Mouse (Mus musculus) lung, embryonic 16.5 days (tissue): ENCODE results near the gene Cygb. TPM values are rescaled to one million over a fixed set of nuclear protein-coding genes. Genes with fewer than 3 reads are reported as not detected.

Experiments used
- ATAC-seq: fragments of 200-750 bp; cut with Nextera tagmentation; 2 replicates; pipeline ENCODE4 v1.8.0; 2017; ENCODE audit warnings: low read depth, mild to moderate bottlenecking, moderate library complexity
- H3K27ac ChIP-seq: fragments of 300-500 bp; sonication (generic); 2 replicates; pipeline ENCODE4 v1.5.1; 2014; ENCODE audit warnings: mild to moderate bottlenecking, control low read depth, low read length
- H3K27me3 ChIP-seq: fragments of 300-500 bp; sonication (generic); 2 replicates; pipeline ENCODE4 v1.6.1; 2014; ENCODE audit warnings: low read depth, low read length, mixed read lengths; ENCODE audit not compliant: control insufficient read depth, insufficient read depth
- H3K36me3 ChIP-seq: fragments of 300-500 bp; sonication (generic); 2 replicates; pipeline ENCODE4 v1.6.1; 2014; ENCODE audit warnings: low read length; ENCODE audit not compliant: control insufficient read depth, insufficient read depth
- H3K4me1 ChIP-seq: fragments of 300-500 bp; sonication (generic); replicated peaks from 2 replicates; pipeline ENCODE4 v1.6.1; 2014; ENCODE audit warnings: low read length, mixed read lengths; ENCODE audit not compliant: control insufficient read depth, insufficient read depth
- H3K4me2 ChIP-seq: fragments of 300-500 bp; sonication (generic); 2 replicates; pipeline ENCODE4 v1.6.1; 2014; ENCODE audit warnings: low read depth, low read length, control low read depth
- H3K4me3 ChIP-seq: fragments of 300-500 bp; sonication (generic); 2 replicates; pipeline ENCODE4 v1.5.1; 2014; ENCODE audit warnings: mild to moderate bottlenecking, low read length, control low read depth
- H3K9ac ChIP-seq: fragments of 300-500 bp; sonication (generic); 2 replicates; pipeline ENCODE4 v1.6.1; 2014; ENCODE audit warnings: low read length, control low read depth
- H3K9me3 ChIP-seq: fragments of 300-500 bp; sonication (generic); 2 replicates; pipeline ENCODE4 v1.6.1; 2016; ENCODE audit warnings: low read length; ENCODE audit not compliant: control insufficient read depth
- WGBS: fragments of 180-500 bp; shearing (Covaris S2); extraction: QIAGEN DNeasy Blood & Tissue Kit; methylation state at CpG from one replicate; pipeline ENCODE4 v1.1.7; 2014; 5-methylcytosine and 5-hydroxymethylcytosine counted together
- polyA plus RNA-seq: library from polyadenylated mRNA; unstranded; fragments of >200 nt; fragmentation: Nextera tagmentation; extraction: Ambion mirVana; gene quantifications from 2 replicates; pipeline ENCODE4 v1.2.1, GENCODE M21; 2015

The Cygb gene
- polyA plus RNA-seq, result 13.3 TPM in 2 replicates

DNA sequence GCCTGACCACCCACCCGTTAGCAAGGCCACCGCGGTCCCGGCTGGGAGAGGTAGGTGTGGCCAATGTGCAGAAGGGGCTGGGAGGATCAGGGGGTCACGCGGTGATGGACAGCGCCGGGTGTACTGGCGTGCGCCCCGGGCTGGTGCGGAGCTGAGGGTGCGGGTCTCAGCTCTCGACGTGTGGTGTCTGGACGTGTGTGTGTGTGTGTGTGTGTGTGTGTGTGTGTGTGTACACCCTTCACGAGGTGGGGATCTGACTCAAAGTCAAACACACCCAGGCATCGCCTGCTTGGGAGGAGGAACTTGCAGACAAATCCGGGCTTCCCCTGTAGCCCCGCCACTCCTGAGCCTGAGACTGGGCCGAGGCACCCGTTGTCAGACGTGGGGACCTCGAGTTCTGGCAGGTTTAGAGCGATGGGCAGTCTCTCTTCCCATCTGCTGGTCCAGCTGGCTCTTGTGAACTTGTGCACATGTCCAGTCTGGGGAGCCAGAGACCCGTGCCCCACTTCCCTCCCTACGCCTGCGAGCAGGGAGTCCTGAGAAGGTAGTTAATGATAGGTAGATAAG, at the start of gene Cygb:
Gene Cygb, minus strand, starts transcription at position 59 of the 567 bp plus-strand sequence.
- WGBS, result 7% methylated on average over 28 of the region's 28 CpGs
- peak within 1 kb of the TSS; percentile 61 for H3K4me3 ChIP-seq
- H3K36me3 ChIP-seq, result no peaks in the 10 kb centered on the region
- H3K9ac ChIP-seq, result peak within 1 kb of the TSS; percentile 74
- peak within 1 kb of the TSS; percentile 98 for H3K4me2 ChIP-seq
- peaks cover 26% of the 10 kb centered on the region for H3K4me1 ChIP-seq
- no peak for ATAC-seq
- no peak within 1 kb of the TSS for H3K27ac ChIP-seq
- no peaks in the 10 kb centered on the region for H3K9me3 ChIP-seq
- H3K27me3 ChIP-seq, result peaks cover 31% of the 10 kb centered on the region

DNA sequence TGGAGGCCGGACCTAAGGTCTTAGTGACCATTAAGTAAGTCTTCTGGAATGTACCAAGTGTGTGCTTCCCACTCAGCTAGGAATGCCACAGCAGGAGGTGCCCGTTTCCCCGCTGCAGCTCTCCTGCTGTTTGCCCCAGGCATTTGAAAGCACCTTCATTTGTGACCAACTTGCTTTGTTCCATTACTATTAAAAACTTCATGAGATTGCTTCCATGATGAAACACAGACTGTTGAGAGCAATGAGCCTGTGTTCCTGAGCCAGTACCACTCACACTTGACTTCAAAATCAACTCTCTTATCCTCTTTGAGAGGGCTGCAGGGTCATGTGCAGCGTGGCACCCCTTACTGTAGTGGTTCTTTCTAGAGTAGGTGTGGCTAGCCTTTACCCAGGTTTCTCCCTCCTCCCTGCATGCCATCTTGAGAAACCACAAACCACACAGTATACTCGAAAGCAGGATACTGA, 47.3 kb upstream of the Cygb start:
- Histone ChIP-seq H3K4me1 (no peaks in the 10 kb centered on the region), H3K9me3 (no peaks in the 10 kb centered on the region), H3K36me3 (no peaks in the 10 kb centered on the region), H3K9ac (no peak overlapping the region), H3K27ac (peak overlapping the region; percentile 81), H3K4me2 (no peak overlapping the region), H3K27me3 (no peaks in the 10 kb centered on the region), H3K4me3 (no peak overlapping the region)
- ATAC-seq, result peak; percentile 93
- 36% methylated on average over 5 of the region's 5 CpGs for WGBS

DNA sequence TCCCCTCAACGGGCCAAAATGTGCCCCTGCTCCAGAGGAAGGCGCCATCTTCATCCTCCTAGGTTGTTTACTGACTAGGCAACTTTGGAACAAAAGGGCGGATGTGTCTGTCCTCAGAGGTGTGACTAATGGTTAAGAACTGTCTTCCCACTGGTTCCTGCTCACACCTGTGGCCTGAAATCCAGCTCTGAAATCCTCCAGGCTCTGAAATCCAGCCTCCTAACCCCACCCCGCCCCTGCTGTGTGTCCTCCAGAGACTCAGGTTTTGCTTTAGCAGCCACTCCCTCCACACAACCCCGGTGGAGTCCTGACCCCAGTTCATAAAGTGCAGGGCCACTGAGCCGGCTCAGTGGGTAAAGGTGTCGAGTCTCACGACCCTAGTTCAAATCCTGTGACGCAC, 43.4 kb upstream of the Cygb start:
- 56% methylated on average over 9 of the region's 9 CpGs for WGBS
- no peaks in the 10 kb centered on the region for H3K27me3 ChIP-seq
- no peak for ATAC-seq

DNA sequence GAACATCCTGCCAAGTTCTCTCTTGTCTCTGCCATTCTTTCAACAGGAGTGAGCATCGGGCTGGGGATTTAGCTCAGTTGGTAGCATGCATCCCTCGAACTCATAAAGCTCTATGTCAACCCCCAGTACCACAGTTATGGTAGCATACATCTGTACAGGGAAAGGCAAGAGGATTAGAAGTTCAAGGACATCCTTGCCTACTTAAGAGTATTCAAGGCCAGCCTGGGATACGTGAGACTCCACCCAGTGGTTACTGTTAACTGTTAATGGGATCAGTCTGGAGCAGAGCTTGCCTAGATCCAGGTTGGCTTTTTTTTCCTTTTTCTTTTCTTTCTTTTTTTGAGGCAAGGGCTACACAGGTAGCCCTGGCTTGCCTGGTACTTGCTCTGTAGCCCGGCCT, 42.3 kb upstream of the Cygb start:
- Histone ChIP-seq H3K4me3 (no peak overlapping the region), H3K9me3 (no peaks in the 10 kb centered on the region), H3K27me3 (no peaks in the 10 kb centered on the region), H3K27ac (no peak overlapping the region), H3K4me1 (peaks cover 6% of the 10 kb centered on the region), H3K4me2 (no peak overlapping the region), H3K9ac (no peak overlapping the region), H3K36me3 (no peaks in the 10 kb centered on the region)
- ATAC-seq, result no peak
- 81% methylated on average over 4 of the region's 4 CpGs for WGBS

More for the DNA sequence above, 43.4 kb upstream of the Cygb start:
- H3K4me2 ChIP-seq, result no peak overlapping the region
- no peak overlapping the region for H3K4me3 ChIP-seq
- H3K4me1 ChIP-seq, result peaks cover 6% of the 10 kb centered on the region
- H3K36me3 ChIP-seq, result no peaks in the 10 kb centered on the region
- no peak overlapping the region for H3K27ac ChIP-seq
- H3K9ac ChIP-seq, result no peak overlapping the region
- no peaks in the 10 kb centered on the region for H3K9me3 ChIP-seq

DNA sequence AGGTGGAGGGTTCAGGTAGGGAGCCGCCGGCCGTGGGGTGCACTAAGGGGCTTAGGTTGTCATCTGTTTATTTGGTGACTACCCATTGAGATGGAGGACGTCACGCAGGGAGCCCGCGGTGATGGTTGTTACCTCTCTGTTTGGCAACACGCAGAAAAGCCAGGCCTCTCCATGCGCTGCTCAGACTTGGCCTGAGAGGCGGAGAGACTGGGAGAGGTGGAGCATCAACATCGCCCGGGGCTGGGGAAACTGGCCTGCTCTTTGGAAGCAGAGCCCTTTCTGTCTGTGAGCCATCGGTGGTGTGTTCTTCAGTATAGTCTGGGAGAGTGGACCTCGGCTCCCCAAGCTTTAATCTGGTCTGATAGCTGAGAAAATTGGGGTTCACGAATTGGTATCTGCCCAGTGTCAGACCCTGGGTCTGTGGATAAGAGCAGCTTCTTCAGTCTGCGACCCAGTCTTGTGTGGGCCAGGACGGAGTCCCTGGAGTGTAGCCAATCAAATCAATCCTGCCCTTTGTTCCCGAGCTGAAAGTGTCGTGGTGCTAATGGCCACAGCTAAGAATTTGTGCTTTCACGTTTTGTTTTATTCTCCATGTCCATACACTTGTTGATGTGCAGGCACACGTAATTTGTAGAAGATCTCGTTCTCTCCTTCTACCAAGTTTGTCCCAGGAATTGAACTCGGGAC, 41.2 kb upstream of the Cygb start:
- Histone ChIP-seq H3K27me3 (no peaks in the 10 kb centered on the region), H3K4me3 (no peak overlapping the region), H3K4me2 (peak overlapping the region; percentile 80), H3K27ac (no peak overlapping the region), H3K36me3 (no peaks in the 10 kb centered on the region), H3K4me1 (peaks cover 6% of the 10 kb centered on the region), H3K9ac (no peak overlapping the region), H3K9me3 (no peaks in the 10 kb centered on the region)
- WGBS, result 28% methylated on average over 23 of the region's 23 CpGs
- no peak for ATAC-seq

DNA sequence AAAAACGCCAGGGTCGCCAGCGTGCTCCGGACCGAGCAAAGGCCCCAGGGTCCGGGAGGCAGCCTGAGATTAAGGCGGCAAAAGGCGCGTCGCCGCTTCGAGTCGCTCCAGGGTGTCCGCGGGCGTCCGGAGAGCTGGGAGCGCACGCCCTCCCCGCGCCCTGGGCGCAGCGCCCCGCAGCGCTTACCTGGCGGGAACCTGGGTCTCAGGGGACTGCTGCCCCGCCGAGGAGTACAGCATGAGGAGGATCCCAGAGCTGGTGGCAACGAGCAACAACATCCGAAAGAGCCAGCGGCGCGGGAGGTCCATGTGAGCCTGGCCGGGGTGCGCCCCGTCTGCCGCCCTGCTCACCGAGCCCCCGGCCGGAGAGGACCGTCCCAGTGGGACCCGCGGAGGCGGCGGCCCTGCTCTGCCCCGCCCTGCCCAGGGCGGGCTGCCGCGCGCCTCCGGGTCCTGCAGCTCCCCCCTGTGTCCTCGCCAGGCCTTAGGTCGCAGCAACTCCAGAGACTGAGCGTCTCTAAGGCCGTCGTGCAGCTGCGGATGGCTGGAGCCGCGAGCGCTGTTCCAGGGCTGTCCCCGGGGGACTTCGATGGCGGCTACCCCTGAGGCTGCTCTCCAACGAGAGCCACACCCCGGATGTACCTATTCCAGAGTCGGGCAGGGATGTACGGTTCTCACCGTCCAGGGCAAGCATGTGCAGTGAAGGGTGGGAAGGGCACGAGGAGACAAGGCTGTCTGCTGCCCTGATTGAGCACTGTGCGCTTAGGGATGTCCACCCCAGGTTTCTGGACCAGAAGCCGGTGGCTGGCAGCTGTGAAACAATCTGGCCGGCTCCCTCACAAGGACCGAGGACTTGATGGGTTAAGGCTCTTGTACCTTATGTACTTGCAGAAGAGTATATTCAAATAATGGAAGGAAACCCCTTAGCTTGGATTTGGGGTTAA, 40.4 kb upstream of the Cygb start:
- H3K4me3 ChIP-seq, result peak overlapping the region; percentile 65
- WGBS, result 2% methylated on average over 67 of the region's 73 CpGs
- H3K4me2 ChIP-seq, result peak overlapping the region; percentile 80
- no peaks in the 10 kb centered on the region for H3K9me3 ChIP-seq
- H3K4me1 ChIP-seq, result peaks cover 6% of the 10 kb centered on the region
- H3K9ac ChIP-seq, result peak overlapping the region; percentile 79
- H3K36me3 ChIP-seq, result no peaks in the 10 kb centered on the region
- no peaks in the 10 kb centered on the region for H3K27me3 ChIP-seq
- H3K27ac ChIP-seq, result peak overlapping the region; percentile 32
- ATAC-seq, result peak; percentile 95

DNA sequence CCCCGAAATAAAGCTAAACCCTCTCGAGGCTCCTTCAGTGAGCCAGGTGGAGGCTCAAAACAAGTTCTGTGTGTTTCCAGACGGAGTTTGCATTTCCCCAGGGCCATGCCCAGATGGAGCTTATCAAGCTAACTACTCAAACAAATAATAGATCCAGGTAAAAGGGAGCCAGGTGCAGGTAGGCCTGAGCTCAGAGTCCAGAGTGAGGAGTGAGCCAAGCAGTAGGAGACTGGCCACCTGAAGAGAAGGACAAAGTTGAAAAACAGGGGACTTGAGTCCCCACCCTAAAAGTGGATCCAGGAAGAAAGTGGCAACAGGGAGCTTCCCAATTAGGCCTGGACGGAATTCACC, 39.8 kb upstream of the Cygb start:
- Histone ChIP-seq H3K36me3 (no peaks in the 10 kb centered on the region), H3K9ac (peak overlapping the region; percentile 79), H3K9me3 (no peaks in the 10 kb centered on the region), H3K27me3 (no peaks in the 10 kb centered on the region), H3K27ac (peak overlapping the region; percentile 32), H3K4me2 (peak overlapping the region; percentile 80), H3K4me1 (peaks cover 6% of the 10 kb centered on the region), H3K4me3 (peak overlapping the region; percentile 65)
- 29% methylated on average over 4 of the region's 4 CpGs for WGBS
- peak; percentile 34 for ATAC-seq

DNA sequence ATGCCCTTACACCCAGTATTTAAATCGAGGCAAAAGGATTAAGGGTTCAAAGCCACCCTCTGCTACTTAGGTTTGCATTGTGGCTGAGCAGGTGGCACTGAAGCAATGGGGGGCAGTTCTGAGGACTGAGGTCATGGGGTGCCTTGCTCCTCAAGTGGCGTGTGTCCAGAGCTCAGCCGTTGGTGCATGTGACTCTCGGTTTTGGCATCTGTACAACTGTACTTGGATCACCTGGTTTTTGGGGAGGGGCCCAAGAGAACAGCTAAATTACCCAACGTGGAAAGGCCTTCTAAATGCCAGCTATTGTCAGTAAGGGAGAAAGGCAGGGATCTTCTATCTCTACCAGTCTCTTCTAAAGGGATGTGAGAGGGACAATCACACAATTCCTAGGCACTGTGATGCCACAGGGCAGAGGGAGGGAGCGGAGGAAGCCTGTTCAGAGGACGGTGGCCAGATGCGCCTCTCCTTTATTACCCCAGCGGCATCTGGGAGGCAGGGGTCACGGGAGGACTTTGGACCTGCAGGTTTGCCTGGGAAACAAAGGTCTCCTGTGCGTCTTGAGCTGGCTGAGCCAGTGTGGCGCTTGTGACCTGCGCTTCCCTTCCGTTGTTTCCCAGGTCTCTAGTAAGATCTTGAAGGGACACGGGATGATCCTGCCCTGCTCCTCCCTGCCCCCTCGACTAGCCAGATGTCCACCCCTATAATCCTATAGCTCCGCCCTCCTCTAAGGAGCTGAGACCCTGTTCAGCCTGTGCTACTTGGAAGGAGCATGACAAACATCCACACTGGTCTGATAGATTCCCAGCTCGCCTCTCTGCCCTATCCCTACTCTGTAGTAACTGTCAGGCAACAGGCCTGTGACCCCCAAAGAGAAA, 36.8 kb upstream of the Cygb start:
- Histone ChIP-seq H3K27ac (no peak overlapping the region), H3K9ac (no peak overlapping the region), H3K4me1 (peaks cover 6% of the 10 kb centered on the region), H3K9me3 (no peaks in the 10 kb centered on the region), H3K4me3 (no peak overlapping the region), H3K36me3 (peaks cover 1% of the 10 kb centered on the region; the same call in 1 of the 2 replicates), H3K4me2 (no peak overlapping the region), H3K27me3 (no peaks in the 10 kb centered on the region)
- ATAC-seq, result no peak
- 64% methylated on average over 18 of the region's 18 CpGs for WGBS
